Mouse (Mus musculus) E14TG2a.4 (cell line): ENCODE measurements at regions not wholly inside any gene's neighbourhood (a gene's known extent, or its start where the extent isn't known, plus 50 kb on each side); places are given as distances from the start of the nearest gene placed in this dataset.

Experiments used
- H3K27me3 ChIP-seq: 2 replicates; pipeline ENCODE4 v1.6.1; 2014; ENCODE audit warnings: low read length, control low read depth; ENCODE audit not compliant: insufficient read depth
- H3K36me3 ChIP-seq: 2 replicates; pipeline ENCODE4 v1.6.1; 2014; ENCODE audit warnings: low read length, control low read depth; ENCODE audit not compliant: insufficient read depth
- H3K4me1 ChIP-seq: replicated peaks from 2 replicates; pipeline ENCODE4 v1.6.1; 2014; ENCODE audit warnings: low read depth, low read length, control low read depth
- H3K4me3 ChIP-seq: replicated peaks from 2 replicates; pipeline ENCODE4 v1.5.1; 2014; ENCODE audit warnings: mild to moderate bottlenecking, low read length
- H3K9me3 ChIP-seq: 2 replicates; pipeline ENCODE4 v1.6.1; 2014; ENCODE audit warnings: low read length, control low read depth
- CTCF ChIP-seq: conservative IDR thresholded peaks from 2 replicates; pipeline ENCODE4 v1.5.1; 2014; ENCODE audit warnings: low read length
- NANOG ChIP-seq: IDR thresholded peaks from 2 replicates; pipeline ENCODE4 v1.6.1; 2014; ENCODE audit warnings: borderline replicate concordance, low read length, mixed read lengths
- POU5F1 ChIP-seq: IDR thresholded peaks from 2 replicates; pipeline ENCODE4 v1.6.1; 2014; ENCODE audit warnings: low read length, borderline replicate concordance

DNA sequence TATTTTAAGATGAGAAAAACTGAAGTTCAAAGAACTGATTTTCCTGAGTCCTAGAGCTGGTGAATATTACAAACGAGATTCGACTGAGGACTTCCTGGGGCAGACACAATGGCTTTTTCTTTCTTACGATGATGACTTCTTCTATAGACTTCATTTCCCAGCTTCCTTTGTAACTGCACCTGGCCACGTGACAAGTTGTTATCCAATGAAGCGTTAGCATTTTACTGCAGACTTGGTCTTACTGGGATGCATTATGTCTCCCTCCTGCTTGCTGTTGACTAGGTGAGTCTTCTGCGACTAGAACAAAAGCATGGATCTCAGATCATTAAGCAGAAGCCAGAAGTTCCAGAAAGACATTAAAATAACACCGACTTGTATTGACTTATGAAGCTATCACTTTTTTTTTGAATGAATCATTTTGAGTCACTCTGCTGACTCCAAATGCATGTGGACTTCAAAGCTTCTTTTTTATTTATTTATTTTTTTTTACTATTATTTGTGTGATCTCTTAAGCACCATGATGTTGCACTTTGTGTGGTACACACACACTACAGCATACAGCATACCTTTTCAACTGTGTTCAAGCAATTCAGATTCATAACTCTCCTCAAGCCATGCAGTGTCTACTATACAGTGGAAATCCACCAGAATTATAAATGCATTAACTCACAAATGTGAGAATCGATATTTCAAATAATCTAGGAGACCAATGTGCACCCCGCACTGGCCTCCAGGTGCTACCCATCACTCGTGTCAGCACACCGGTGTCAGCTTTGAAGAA is 320.2 kb downstream of the Sorl1 start:
- no peaks in the 10 kb centered on the region for H3K9me3 ChIP-seq
- TF ChIP-seq CTCF (no peak), NANOG (no peak), POU5F1 (no peak)
- 0 out of 2 replicates have a peak, but pooled peaks cover 3% of the 10 kb centered on the region for H3K4me1 ChIP-seq
- H3K36me3 ChIP-seq = no peaks in the 10 kb centered on the region
- H3K4me3 ChIP-seq = no peak overlapping the region
- 0 out of 2 replicates have a peak, but pooled peaks cover 2% of the 10 kb centered on the region for H3K27me3 ChIP-seq

- no peaks in the 10 kb centered on the region for H3K9me3 ChIP-seq
- 0 out of 2 replicates have a peak, but pooled peaks cover 2% of the 10 kb centered on the region for H3K27me3 ChIP-seq
- TF ChIP-seq NANOG (no peak), POU5F1 (no peak), CTCF (no peak)
Observed at GRCm38 (mm10) chr9:41801376-41801775, 322.7 kb downstream of the Sorl1 start.

GRCm38 (mm10) chr9:41792830-41793213 is 331.3 kb downstream of the Sorl1 start:
- Histone ChIP-seq H3K4me1 (peaks cover 14% of the 10 kb centered on the region), H3K27me3 (peaks cover 4% of the 10 kb centered on the region; the same call in 1 of the 2 replicates), H3K4me3 (no peak overlapping the region), H3K36me3 (no peaks in the 10 kb centered on the region), H3K9me3 (no peaks in the 10 kb centered on the region)
- no peak for TF ChIP-seq POU5F1
- TF ChIP-seq CTCF = no peak

More at GRCm38 (mm10) chr9:41801376-41801775, 322.7 kb downstream of the Sorl1 start:
- Histone ChIP-seq H3K4me3 (no peak overlapping the region), H3K36me3 (no peaks in the 10 kb centered on the region), H3K4me1 (0 out of 2 replicates have a peak, but pooled peaks cover 3% of the 10 kb centered on the region)

GRCm38 (mm10) chr9:41792173-41792829 is 331.8 kb downstream of the Sorl1 start:
- Histone ChIP-seq H3K9me3 (no peaks in the 10 kb centered on the region), H3K4me3 (no peak overlapping the region), H3K4me1 (peaks cover 14% of the 10 kb centered on the region), H3K27me3 (peaks cover 4% of the 10 kb centered on the region; the same call in 1 of the 2 replicates), H3K36me3 (no peaks in the 10 kb centered on the region)
- TF ChIP-seq CTCF = no peak
- TF ChIP-seq NANOG = no peak
- no peak for TF ChIP-seq POU5F1

GRCm38 (mm10) chr9:41791501-41792172 is 332.5 kb downstream of the Sorl1 start:
- H3K9me3 ChIP-seq = no peaks in the 10 kb centered on the region
- TF ChIP-seq POU5F1 (no peak), NANOG (no peak), CTCF (no peak)
- no peak overlapping the region for H3K4me3 ChIP-seq
- H3K4me1 ChIP-seq = peaks cover 14% of the 10 kb centered on the region
- no peaks in the 10 kb centered on the region for H3K36me3 ChIP-seq
- peaks cover 4% of the 10 kb centered on the region; the same call in 1 of the 2 replicates for H3K27me3 ChIP-seq

GRCm38 (mm10) chr9:41785131-41785530 is 339.0 kb downstream of the Sorl1 start:
- H3K4me3 ChIP-seq = no peak overlapping the region
- no peaks in the 10 kb centered on the region for H3K36me3 ChIP-seq
- TF ChIP-seq POU5F1 = no peak
- TF ChIP-seq NANOG = no peak
- no peak for TF ChIP-seq CTCF
- H3K27me3 ChIP-seq = no peaks in the 10 kb centered on the region
- peaks cover under 1% of the 10 kb centered on the region; the same call in 1 of the 2 replicates for H3K4me1 ChIP-seq
- H3K9me3 ChIP-seq = no peaks in the 10 kb centered on the region

DNA sequence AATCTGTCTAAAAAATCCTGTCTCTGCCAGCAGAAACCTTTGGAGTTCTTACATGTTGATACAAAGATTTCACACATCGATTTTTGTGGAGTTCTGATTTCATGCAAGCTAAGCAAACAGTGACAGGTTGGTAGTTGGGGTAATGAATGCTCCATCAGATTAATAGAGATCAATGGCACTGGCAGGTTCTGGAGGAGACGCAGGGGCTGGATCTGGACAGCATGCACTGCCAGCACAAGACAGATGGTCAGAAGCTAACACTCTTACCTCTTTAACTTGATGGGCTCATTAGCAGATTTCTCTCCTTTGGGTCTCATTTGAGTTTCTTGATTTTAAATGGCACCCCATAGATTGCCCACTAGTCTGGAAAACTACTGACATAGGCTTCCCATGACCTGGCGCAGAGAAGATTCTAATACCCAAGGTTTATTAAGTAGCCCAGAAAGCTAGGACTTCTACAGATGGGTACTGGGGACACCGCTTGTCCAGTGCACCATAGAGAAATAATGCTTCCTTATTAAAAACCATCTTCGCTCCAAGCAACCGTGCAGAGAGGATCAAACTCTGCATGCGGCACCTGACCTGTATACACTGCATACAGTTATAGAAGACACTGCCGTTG is 351.7 kb downstream of the Sorl1 start:
- no peak overlapping the region for H3K4me3 ChIP-seq
- H3K4me1 ChIP-seq = no peaks in the 10 kb centered on the region
- TF ChIP-seq POU5F1 (no peak), CTCF (no peak), NANOG (no peak)
- no peaks in the 10 kb centered on the region for H3K36me3 ChIP-seq
- H3K9me3 ChIP-seq = no peaks in the 10 kb centered on the region
- 0 out of 2 replicates have a peak, but pooled peaks cover under 1% of the 10 kb centered on the region for H3K27me3 ChIP-seq

GRCm38 (mm10) chr9:41771276-41771675 is 352.8 kb downstream of the Sorl1 start:
- no peaks in the 10 kb centered on the region for H3K9me3 ChIP-seq
- H3K27me3 ChIP-seq = peaks cover 3% of the 10 kb centered on the region; the same call in 1 of the 2 replicates
- 0 out of 2 replicates have a peak, but pooled peaks cover 3% of the 10 kb centered on the region for H3K4me1 ChIP-seq
- no peak overlapping the region for H3K4me3 ChIP-seq
- no peak for TF ChIP-seq POU5F1
- no peak for TF ChIP-seq CTCF
- TF ChIP-seq NANOG = no peak
- no peaks in the 10 kb centered on the region for H3K36me3 ChIP-seq
